Mouse (Mus musculus) C2C12 (cell line): ENCODE measurements around the gene Pgc.

Source experiments
- CEBPB ChIP-seq: IDR thresholded peaks from one replicate; pipeline ENCODE4 v1.6.1; 2011; ENCODE audit warnings: low read depth, mild to moderate bottlenecking, control low read depth, moderate library complexity
- CTCF ChIP-seq: IDR thresholded peaks from one replicate; pipeline ENCODE4 v1.5.1; 2011; ENCODE audit not compliant: control insufficient read depth, insufficient read depth, insufficient read length
- MAX ChIP-seq: IDR thresholded peaks from one replicate; pipeline ENCODE4 v1.6.1; 2011; ENCODE audit warnings: mild to moderate bottlenecking, control low read depth
- MYOG ChIP-seq: IDR thresholded peaks from one replicate; pipeline ENCODE4 v1.6.1; 2011; ENCODE audit not compliant: control insufficient read depth, insufficient read length; ENCODE audit errors: extremely low read depth
- USF1 ChIP-seq: IDR thresholded peaks from one replicate; pipeline ENCODE4 v1.6.1; 2011; ENCODE audit warnings: low read depth, mild to moderate bottlenecking, control low read depth, moderate library complexity

GRCm38 (mm10) chr17:47726566-47726965, at the start of gene Pgc:
- TF ChIP-seq MAX (no peak), CTCF (no peak), USF1 (no peak), CEBPB (no peak), MYOG (no peak)
